Mouse (Mus musculus) midbrain, embryonic 12.5 days (tissue): Measurements from ENCODE around the gene Pank4. TPM values are rescaled to one million over a fixed set of nuclear protein-coding genes. Genes with fewer than 3 reads are reported as not detected.
A peak's percentile ranks its signal among the peaks of the same experiment; 100 is the strongest.

ENCODE experiments used
- ATAC-seq: fragments of 200-750 bp; cut with Nextera tagmentation; 2 replicates; pipeline ENCODE4 v1.8.0; 2017; ENCODE audit warnings: low read depth, moderate TSS enrichment, moderate library complexity; ENCODE audit not compliant: low FRiP score
- H3K27ac ChIP-seq: fragments of 300-500 bp; sonication (generic); replicated peaks from 2 replicates; pipeline ENCODE4 v1.5.1; 2016; ENCODE audit warnings: mild to moderate bottlenecking
- H3K27me3 ChIP-seq: fragments of 300-500 bp; sonication (generic); 2 replicates; pipeline ENCODE4 v1.6.1; 2016; ENCODE audit warnings: mild to moderate bottlenecking
- H3K36me3 ChIP-seq: fragments of 300-500 bp; sonication (generic); 2 replicates; pipeline ENCODE4 v1.6.1; 2016
- H3K4me1 ChIP-seq: fragments of 300-500 bp; sonication (generic); 2 replicates; pipeline ENCODE4 v1.6.1; 2016
- H3K4me2 ChIP-seq: fragments of 300-500 bp; sonication (generic); replicated peaks from 2 replicates; pipeline ENCODE4 v1.6.1; 2016; ENCODE audit warnings: mild to moderate bottlenecking, moderate library complexity
- H3K4me3 ChIP-seq: fragments of 300-500 bp; sonication (generic); 2 replicates; pipeline ENCODE4 v1.5.1; 2016; ENCODE audit warnings: mild to moderate bottlenecking
- H3K9ac ChIP-seq: fragments of 300-500 bp; sonication (generic); replicated peaks from 2 replicates; pipeline ENCODE4 v1.6.1; 2016; ENCODE audit warnings: mild to moderate bottlenecking, moderate library complexity
- H3K9me3 ChIP-seq: fragments of 300-500 bp; sonication (generic); 2 replicates; pipeline ENCODE4 v1.6.1; 2016; ENCODE audit warnings: mild to moderate bottlenecking
- WGBS: fragments of 180-500 bp; shearing (Covaris S2); methylation state at CpG from one replicate; pipeline ENCODE4 v1.1.7; 2016; 5-methylcytosine and 5-hydroxymethylcytosine counted together
- polyA plus RNA-seq: library from polyadenylated mRNA; unstranded; fragments of >200 nt; fragmentation: Nextera tagmentation; extraction: Ambion mirVana; gene quantifications from 2 replicates; pipeline ENCODE4 v1.2.1, GENCODE M21; 2016

Gene Pank4
- polyA plus RNA-seq, 1 experiment from 2014 or later: 50.2 TPM

DNA sequence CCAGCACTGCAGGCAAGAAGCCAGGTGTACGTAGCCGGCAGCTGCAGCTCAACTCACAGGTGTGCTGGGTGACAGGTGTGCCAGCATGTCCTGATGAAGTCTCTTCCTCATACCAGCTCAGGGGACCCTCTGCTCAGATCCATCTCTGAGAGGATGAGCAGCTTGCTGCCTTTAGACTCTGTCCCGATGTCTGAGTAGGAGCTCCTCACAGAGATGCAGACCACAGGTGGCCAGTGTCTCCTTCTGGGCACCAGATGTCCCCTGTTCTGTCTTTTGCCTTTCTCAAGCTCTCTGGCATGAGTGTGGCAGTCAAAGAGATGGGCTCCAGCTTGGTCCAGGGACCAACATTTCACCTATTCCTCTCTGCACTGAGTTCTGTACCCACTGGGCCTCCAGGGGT is 43.7 kb downstream of the Pank4 start:
- Histone ChIP-seq H3K27ac (no peak overlapping the region), H3K27me3 (peaks cover 4% of the 10 kb centered on the region; the same call in 1 of the 2 replicates)
- ATAC-seq: no peak

DNA sequence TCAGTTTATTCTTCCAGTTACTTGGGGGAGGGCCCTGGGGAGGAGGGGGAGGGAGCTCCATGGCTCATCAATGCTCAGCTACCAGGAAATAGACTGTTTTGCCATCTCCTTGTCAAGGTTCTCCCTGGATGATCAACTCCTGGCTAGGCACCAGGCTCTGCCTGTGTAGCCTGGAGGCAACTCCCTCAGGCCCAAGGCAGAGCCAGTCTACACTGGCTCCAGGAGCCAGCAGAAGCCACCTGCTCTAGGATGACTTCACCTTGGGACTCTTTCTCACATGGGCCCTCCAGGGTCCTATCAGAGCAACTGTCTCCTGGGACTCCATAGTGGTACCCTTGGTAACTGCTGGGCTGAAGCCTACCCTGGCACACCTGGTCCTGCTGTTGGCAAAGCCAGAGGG is 44.2 kb downstream of the Pank4 start:
- no peaks in the 10 kb centered on the region for H3K9me3 ChIP-seq
- no peak overlapping the region for H3K4me3 ChIP-seq
- no peak for ATAC-seq
- peaks cover 7% of the 10 kb centered on the region; the same call in 1 of the 2 replicates for H3K4me1 ChIP-seq
- no peaks in the 10 kb centered on the region for H3K36me3 ChIP-seq
- H3K27ac ChIP-seq: no peak overlapping the region
- H3K9ac ChIP-seq: no peak overlapping the region
- no peak overlapping the region for H3K4me2 ChIP-seq
- no peaks in the 10 kb centered on the region; the same call in 1 of the 2 replicates for H3K27me3 ChIP-seq

More for the DNA sequence above, 43.7 kb downstream of the Pank4 start:
- H3K36me3 ChIP-seq: no peaks in the 10 kb centered on the region
- H3K9me3 ChIP-seq: no peaks in the 10 kb centered on the region
- 92% methylated on average over 3 of the region's 3 CpGs for WGBS
- no peak overlapping the region for H3K4me2 ChIP-seq
- H3K4me1 ChIP-seq: peaks cover 2% of the 10 kb centered on the region; the same call in 1 of the 2 replicates
- H3K9ac ChIP-seq: no peak overlapping the region
- H3K4me3 ChIP-seq: no peak overlapping the region

GRCm38 (mm10) chr4:155009216-155009615 is 45.3 kb downstream of the Pank4 start:
- no peak for ATAC-seq
- no peak overlapping the region for H3K27ac ChIP-seq

DNA sequence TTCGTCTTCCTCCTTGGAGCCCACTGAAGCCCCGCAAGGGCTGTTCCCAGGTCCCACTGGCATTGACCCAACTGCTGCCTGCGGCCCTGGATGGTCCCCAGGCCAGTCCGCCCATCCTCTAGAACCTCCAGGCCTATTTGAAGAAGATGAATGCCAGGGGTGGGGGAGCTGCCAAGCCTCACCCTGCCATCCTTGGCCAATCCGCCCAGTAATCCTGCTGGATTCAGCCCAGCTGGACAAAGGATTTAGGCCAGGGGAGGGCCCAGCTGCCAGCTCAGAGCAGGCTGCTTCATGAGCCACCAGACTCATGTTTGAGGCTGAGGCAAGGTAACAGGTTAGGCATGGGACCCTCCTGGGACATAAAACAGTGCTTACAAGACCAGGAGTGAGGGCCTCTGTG is 46.9 kb downstream of the Pank4 start:
- no peak overlapping the region for H3K4me2 ChIP-seq
- WGBS: 83% methylated on average over 5 of the region's 5 CpGs
- H3K27ac ChIP-seq: no peak overlapping the region

More at GRCm38 (mm10) chr4:155009216-155009615, 45.3 kb downstream of the Pank4 start:
- Histone ChIP-seq H3K27me3 (peaks cover 10% of the 10 kb centered on the region), H3K4me1 (peaks cover 12% of the 10 kb centered on the region; the same call in 1 of the 2 replicates), H3K4me2 (no peak overlapping the region), H3K36me3 (no peaks in the 10 kb centered on the region), H3K9ac (no peak overlapping the region), H3K9me3 (no peaks in the 10 kb centered on the region), H3K4me3 (no peak overlapping the region)
- 83% methylated on average over 3 of the region's 3 CpGs for WGBS

GRCm38 (mm10) chr4:155011312-155012025 is 47.5 kb downstream of the Pank4 start:
- H3K9me3 ChIP-seq: no peaks in the 10 kb centered on the region
- no peak overlapping the region for H3K9ac ChIP-seq
- H3K4me1 ChIP-seq: peaks cover 19% of the 10 kb centered on the region; the same call in 1 of the 2 replicates
- no peak overlapping the region for H3K27ac ChIP-seq
- peaks cover 26% of the 10 kb centered on the region for H3K27me3 ChIP-seq
- 85% methylated on average over 8 of the region's 8 CpGs for whole genome bisulfite sequencing
- no peak overlapping the region for H3K4me2 ChIP-seq
- H3K4me3 ChIP-seq: no peak overlapping the region
- ATAC-seq: no peak
- H3K36me3 ChIP-seq: no peaks in the 10 kb centered on the region

More for the DNA sequence above, 46.9 kb downstream of the Pank4 start:
- H3K4me1 ChIP-seq: peaks cover 19% of the 10 kb centered on the region; the same call in 1 of the 2 replicates
- H3K27me3 ChIP-seq: peaks cover 22% of the 10 kb centered on the region
- no peaks in the 10 kb centered on the region for H3K36me3 ChIP-seq
- no peak for ATAC-seq
- no peak overlapping the region for H3K4me3 ChIP-seq
- H3K9ac ChIP-seq: no peak overlapping the region
- H3K9me3 ChIP-seq: no peaks in the 10 kb centered on the region

- 61% methylated on average over 2 of the region's 2 CpGs for WGBS
- Histone ChIP-seq H3K4me2 (no peak overlapping the region), H3K27me3 (peaks cover 32% of the 10 kb centered on the region), H3K36me3 (no peaks in the 10 kb centered on the region), H3K4me1 (peaks cover 24% of the 10 kb centered on the region), H3K9me3 (no peaks in the 10 kb centered on the region), H3K27ac (no peak overlapping the region), H3K9ac (no peak overlapping the region), H3K4me3 (no peak overlapping the region)
- ATAC-seq: no peak
Observed at GRCm38 (mm10) chr4:155012115-155012514, 48.2 kb downstream of the Pank4 start.

DNA sequence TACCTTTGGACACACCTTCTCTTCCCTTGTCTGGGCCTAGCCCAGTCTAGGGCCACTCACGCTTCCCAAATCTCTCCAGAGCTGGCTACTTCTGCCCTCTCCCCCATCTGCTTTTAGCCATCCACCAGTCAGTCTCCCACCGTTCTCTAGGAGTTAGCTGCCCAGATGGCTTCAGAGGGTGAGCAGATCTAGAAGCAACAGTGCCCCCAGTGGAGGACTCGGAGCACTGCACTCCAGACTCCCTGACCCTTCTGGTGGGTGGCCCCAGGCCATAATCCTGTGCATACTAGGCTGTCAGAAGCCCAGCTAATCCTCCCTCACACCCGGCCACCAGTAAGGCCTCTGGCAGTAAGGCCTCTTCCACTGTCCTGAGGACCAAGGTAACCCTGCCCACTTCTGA is 48.9 kb downstream of the Pank4 start:
- Histone ChIP-seq H3K4me1 (peaks cover 25% of the 10 kb centered on the region), H3K4me3 (no peak overlapping the region), H3K36me3 (no peaks in the 10 kb centered on the region), H3K27ac (no peak overlapping the region), H3K4me2 (no peak overlapping the region), H3K9me3 (no peaks in the 10 kb centered on the region), H3K9ac (no peak overlapping the region), H3K27me3 (peaks cover 36% of the 10 kb centered on the region)
- peak; percentile 71 for ATAC-seq
- WGBS: 7% methylated on average over 4 of the region's 4 CpGs

DNA sequence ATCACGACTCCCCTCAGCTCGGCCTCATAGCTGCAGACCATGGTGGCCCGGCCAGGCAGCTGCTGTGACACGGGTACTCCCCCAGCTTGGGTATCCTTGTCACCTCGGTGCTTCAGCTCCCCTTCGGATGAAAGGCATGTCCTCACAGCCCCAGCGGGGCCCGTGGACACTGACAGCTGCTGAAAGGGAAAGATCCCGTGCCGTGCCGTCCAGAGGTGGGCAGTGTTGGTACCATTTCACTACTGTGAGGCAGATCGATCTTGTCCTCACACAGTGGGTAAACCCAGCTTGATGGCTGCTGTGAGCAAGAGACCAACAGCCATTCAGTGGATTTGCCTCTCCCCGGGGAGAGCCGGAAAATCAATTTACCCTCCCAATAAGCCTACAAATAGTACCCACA is 50.3 kb downstream of the Pank4 start:
- H3K4me3 ChIP-seq: no peak overlapping the region
- peaks cover 34% of the 10 kb centered on the region for H3K4me1 ChIP-seq
- H3K9me3 ChIP-seq: no peaks in the 10 kb centered on the region
- H3K9ac ChIP-seq: no peak overlapping the region
- H3K27ac ChIP-seq: no peak overlapping the region
- no peak for ATAC-seq
- 59% methylated on average over 14 of the region's 14 CpGs for WGBS
- H3K4me2 ChIP-seq: no peak overlapping the region
- no peaks in the 10 kb centered on the region for H3K36me3 ChIP-seq
- H3K27me3 ChIP-seq: peaks cover 45% of the 10 kb centered on the region

- H3K9ac ChIP-seq: no peak overlapping the region
Observed at GRCm38 (mm10) chr4:155014791-155015190, 50.9 kb downstream of the Pank4 start.

GRCm38 (mm10) chr4:155015550-155015949 is 51.6 kb downstream of the Pank4 start:
- Histone ChIP-seq H3K27me3 (peaks cover 52% of the 10 kb centered on the region), H3K36me3 (no peaks in the 10 kb centered on the region), H3K4me3 (no peak overlapping the region), H3K4me2 (no peak overlapping the region), H3K9ac (no peak overlapping the region), H3K9me3 (no peaks in the 10 kb centered on the region), H3K27ac (no peak overlapping the region), H3K4me1 (peaks cover 47% of the 10 kb centered on the region)
- no peak for ATAC-seq
- 81% methylated on average over 4 of the region's 4 CpGs for WGBS

More at GRCm38 (mm10) chr4:155014791-155015190, 50.9 kb downstream of the Pank4 start:
- no peak overlapping the region for H3K27ac ChIP-seq
- H3K27me3 ChIP-seq: peaks cover 46% of the 10 kb centered on the region
- H3K4me2 ChIP-seq: no peak overlapping the region
- no peak overlapping the region for H3K4me3 ChIP-seq
- peaks cover 40% of the 10 kb centered on the region for H3K4me1 ChIP-seq
- no peaks in the 10 kb centered on the region for H3K9me3 ChIP-seq
- 68% methylated on average over 12 of the region's 12 CpGs for WGBS
- no peaks in the 10 kb centered on the region for H3K36me3 ChIP-seq
- ATAC-seq: no peak

- no peak overlapping the region for H3K9ac ChIP-seq
- no peak overlapping the region for H3K4me2 ChIP-seq
- no peak for ATAC-seq
- 64% methylated on average over 11 of the region's 11 CpGs for WGBS
- H3K9me3 ChIP-seq: no peaks in the 10 kb centered on the region
- no peaks in the 10 kb centered on the region for H3K36me3 ChIP-seq
- H3K4me3 ChIP-seq: no peak overlapping the region
- H3K4me1 ChIP-seq: peaks cover 56% of the 10 kb centered on the region
- H3K27ac ChIP-seq: no peak overlapping the region
- peaks cover 52% of the 10 kb centered on the region for H3K27me3 ChIP-seq
Observed at GRCm38 (mm10) chr4:155016807-155017206, 52.9 kb downstream of the Pank4 start.

DNA sequence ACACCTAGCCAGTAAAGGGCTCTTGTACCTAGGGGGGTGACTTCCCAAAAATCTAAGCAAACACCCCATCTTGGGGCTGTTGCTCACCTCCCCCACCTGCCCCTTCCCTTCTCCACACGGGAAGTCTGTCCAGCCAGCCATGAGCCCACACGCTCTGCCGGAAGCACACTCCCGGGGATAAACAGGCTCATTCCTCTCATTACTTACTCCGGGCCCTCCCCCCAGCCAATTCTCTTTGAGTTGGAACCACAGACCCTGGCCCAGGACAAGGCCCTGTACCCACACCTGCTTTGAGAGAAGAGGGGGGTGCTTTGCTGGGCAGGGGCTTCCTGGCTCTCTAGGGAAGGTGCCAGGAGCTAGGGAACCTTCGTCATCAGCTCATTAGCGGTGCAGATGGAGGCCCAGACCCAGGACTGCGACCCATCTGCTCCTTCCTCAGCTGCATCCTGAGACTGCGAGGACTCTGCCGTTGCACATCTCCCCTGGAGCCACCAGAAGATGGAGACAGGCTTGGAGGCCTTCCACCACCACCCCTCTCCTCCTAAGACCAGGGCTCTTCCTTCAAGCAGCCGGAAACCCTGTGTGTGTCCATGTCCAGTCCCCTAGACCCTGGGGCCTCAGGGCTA is 53.4 kb downstream of the Pank4 start:
- Histone ChIP-seq H3K4me2 (no peak overlapping the region), H3K27me3 (peaks cover 52% of the 10 kb centered on the region)
- no peak for ATAC-seq

More for the DNA sequence above, 53.4 kb downstream of the Pank4 start:
- no peak overlapping the region for H3K27ac ChIP-seq
- no peaks in the 10 kb centered on the region for H3K36me3 ChIP-seq
- H3K4me3 ChIP-seq: no peak overlapping the region
- no peaks in the 10 kb centered on the region for H3K9me3 ChIP-seq
- peaks cover 58% of the 10 kb centered on the region for H3K4me1 ChIP-seq
- WGBS: 75% methylated on average over 11 of the region's 11 CpGs
- no peak overlapping the region for H3K9ac ChIP-seq
